Mouse (Mus musculus) liver, embryonic 14.5 days (tissue): ENCODE results near the gene Gm21974.

Experiments
- CTCF ChIP-seq: IDR thresholded peaks from 2 replicates; pipeline ENCODE4 v1.5.1; 2016; ENCODE audit warnings: antibody characterized with exemption, low read depth, control low read depth
- EP300 ChIP-seq: IDR thresholded peaks from 2 replicates; pipeline ENCODE4 v1.6.1; 2016; ENCODE audit warnings: antibody characterized with exemption, low read depth

DNA sequence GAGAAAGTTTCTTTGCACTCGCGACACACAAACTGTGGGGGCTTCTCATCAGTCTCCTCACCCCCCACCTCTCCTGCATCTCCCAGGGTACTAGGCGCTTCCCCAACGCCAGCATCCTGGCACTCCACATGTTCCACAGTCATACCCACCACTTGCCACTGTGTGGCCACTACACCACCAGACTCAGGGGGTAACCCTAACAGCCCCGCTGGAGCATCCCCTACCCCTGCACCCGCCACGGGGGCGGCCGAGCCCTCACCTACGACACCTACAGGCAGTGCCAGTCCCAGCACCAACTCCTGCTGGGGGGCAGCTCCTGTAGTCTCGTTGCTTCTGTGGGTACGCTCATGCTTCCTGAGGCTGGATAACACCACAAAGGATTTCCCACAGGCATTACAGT is 28.8 kb downstream of the Gm21974 start:
- no peak for TF ChIP-seq EP300
- no peak for TF ChIP-seq CTCF
